Mouse (Mus musculus): Measurements from ENCODE around the gene Lrcol1. TPM values are rescaled to one million over a fixed set of nuclear protein-coding genes. Genes with fewer than 3 reads are reported as not detected.
A peak's percentile ranks its signal among the peaks of the same experiment; 100 is the strongest.

Gene Lrcol1
- not detected in 2 replicates for polyA plus RNA-seq (2016; fragmentation: Nextera tagmentation; extraction: Ambion mirVana)

- Histone ChIP-seq H3K4me3 (no peak within 1 kb of the TSS), H3K4me1 (replicated peaks) (peaks cover 15% of the 10 kb centered on the region), H3K27ac (no peak within 1 kb of the TSS), H3K9me3 (no peaks in the 10 kb centered on the region), H3K27me3 (ENCODE audit: insufficient read depth, poor library complexity, severe bottlenecking) (peaks cover 51% of the 10 kb centered on the region), H3K36me3 (peaks cover 12% of the 10 kb centered on the region)
- 78% methylated on average over 4 of the region's 4 CpGs for WGBS
- no peak for DNase-seq (ENCODE audit: low spot score)
Measured at GRCm38 (mm10) chr5:110344524-110344923, at the start of gene Lrcol1. Gene Lrcol1, plus strand, starts transcription at chr5:110344730.

- Histone ChIP-seq H3K27ac (no peak overlapping the region), H3K4me1 (replicated peaks) (no peaks in the 10 kb centered on the region), H3K27me3 (ENCODE audit: insufficient read depth, poor library complexity, severe bottlenecking) (no peaks in the 10 kb centered on the region), H3K9me3 (no peaks in the 10 kb centered on the region), H3K4me3 (no peak overlapping the region), H3K36me3 (peaks cover 97% of the 10 kb centered on the region)
- WGBS = 98% methylated on average over 1 of the region's 1 CpGs
- no peak for DNase-seq (ENCODE audit: low spot score)
Measured at GRCm38 (mm10) chr5:110296637-110297036, 47.9 kb upstream of the Lrcol1 start.

- no peak for DNase-seq (ENCODE audit: low spot score)
- Histone ChIP-seq H3K9me3 (no peaks in the 10 kb centered on the region), H3K4me1 (replicated peaks) (no peaks in the 10 kb centered on the region), H3K4me3 (no peak overlapping the region), H3K27me3 (ENCODE audit: insufficient read depth, poor library complexity, severe bottlenecking) (no peaks in the 10 kb centered on the region), H3K27ac (no peak overlapping the region), H3K36me3 (peaks cover 100% of the 10 kb centered on the region)
- WGBS = 90% methylated on average over 2 of the region's 2 CpGs
Measured at GRCm38 (mm10) chr5:110300591-110300990, 43.9 kb upstream of the Lrcol1 start.

- H3K4me1 ChIP-seq (replicated peaks) = no peaks in the 10 kb centered on the region
- H3K9me3 ChIP-seq = no peaks in the 10 kb centered on the region
- DNase-seq (ENCODE audit: low spot score) = no peak
- 97% methylated on average over 7 of the region's 7 CpGs for WGBS
- H3K27me3 ChIP-seq (ENCODE audit: insufficient read depth, poor library complexity, severe bottlenecking) = no peaks in the 10 kb centered on the region
- no peak overlapping the region for H3K4me3 ChIP-seq
- H3K36me3 ChIP-seq = peaks cover 100% of the 10 kb centered on the region
- no peak overlapping the region for H3K27ac ChIP-seq
Measured at GRCm38 (mm10) chr5:110308861-110309260, 35.7 kb upstream of the Lrcol1 start.

- H3K27ac ChIP-seq = no peak overlapping the region
- WGBS = 91% methylated on average over 3 of the region's 3 CpGs
- no peaks in the 10 kb centered on the region for H3K4me1 ChIP-seq (replicated peaks)
- H3K4me3 ChIP-seq = no peak overlapping the region
- no peaks in the 10 kb centered on the region for H3K9me3 ChIP-seq
- H3K27me3 ChIP-seq (ENCODE audit: insufficient read depth, poor library complexity, severe bottlenecking) = no peaks in the 10 kb centered on the region
- H3K36me3 ChIP-seq = peaks cover 95% of the 10 kb centered on the region
- no peak for DNase-seq (ENCODE audit: low spot score)
Measured at GRCm38 (mm10) chr5:110313127-110313526, 31.4 kb upstream of the Lrcol1 start.

GRCm38 (mm10) chr5:110330508-110330907, 14.0 kb upstream of the Lrcol1 start:
- Histone ChIP-seq H3K9me3 (no peaks in the 10 kb centered on the region), H3K4me1 (replicated peaks) (no peaks in the 10 kb centered on the region), H3K4me3 (no peak overlapping the region), H3K27me3 (ENCODE audit: insufficient read depth, poor library complexity, severe bottlenecking) (no peaks in the 10 kb centered on the region), H3K27ac (no peak overlapping the region), H3K36me3 (peaks cover 97% of the 10 kb centered on the region)
- 84% methylated on average over 3 of the region's 3 CpGs for WGBS
- DNase-seq (ENCODE audit: low spot score) = no peak

GRCm38 (mm10) chr5:110338792-110339191, 5.7 kb upstream of the Lrcol1 start:
- Histone ChIP-seq H3K36me3 (peaks cover 69% of the 10 kb centered on the region), H3K9me3 (no peaks in the 10 kb centered on the region), H3K27me3 (ENCODE audit: insufficient read depth, poor library complexity, severe bottlenecking) (peaks cover 38% of the 10 kb centered on the region), H3K27ac (no peak overlapping the region), H3K4me1 (replicated peaks) (peaks cover 15% of the 10 kb centered on the region), H3K4me3 (no peak overlapping the region)
- 89% methylated on average over 2 of the region's 2 CpGs for WGBS
- DNase-seq (ENCODE audit: low spot score) = no peak

- peaks cover 15% of the 10 kb centered on the region for H3K4me1 ChIP-seq (replicated peaks)
- H3K27me3 ChIP-seq (ENCODE audit: insufficient read depth, poor library complexity, severe bottlenecking) = peaks cover 51% of the 10 kb centered on the region
- H3K36me3 ChIP-seq = peaks cover 29% of the 10 kb centered on the region
- peak; percentile 52 for DNase-seq (ENCODE audit: low spot score)
- peak within 1 kb of the TSS; percentile 62 for H3K4me3 ChIP-seq
- 2% methylated on average over 43 of the region's 43 CpGs for WGBS
- peak within 1 kb of the TSS; percentile 74 for H3K27ac ChIP-seq
- H3K9me3 ChIP-seq = no peaks in the 10 kb centered on the region
Measured at GRCm38 (mm10) chr5:110342648-110343284, 1.8 kb upstream of the Lrcol1 start, which contains the start of gene P2rx2. Gene P2rx2, minus strand, starts transcription at chr5:110343212.

GRCm38 (mm10) chr5:110345553-110345952, 1.0 kb downstream of the Lrcol1 start:
- Histone ChIP-seq H3K36me3 (peaks cover 1% of the 10 kb centered on the region; the same call in 1 of the 2 replicates), H3K27me3 (ENCODE audit: insufficient read depth, poor library complexity, severe bottlenecking) (peaks cover 45% of the 10 kb centered on the region), H3K4me1 (replicated peaks) (peaks cover 15% of the 10 kb centered on the region), H3K27ac (no peak overlapping the region), H3K4me3 (no peak overlapping the region), H3K9me3 (no peaks in the 10 kb centered on the region)
- 79% methylated on average over 4 of the region's 4 CpGs for WGBS
- no peak for DNase-seq (ENCODE audit: low spot score)

GRCm38 (mm10) chr5:110347006-110347405, 2.5 kb downstream of the Lrcol1 start:
- Histone ChIP-seq H3K4me3 (no peak overlapping the region), H3K27me3 (ENCODE audit: insufficient read depth, poor library complexity, severe bottlenecking) (peaks cover 31% of the 10 kb centered on the region), H3K9me3 (no peaks in the 10 kb centered on the region), H3K27ac (no peak overlapping the region), H3K4me1 (replicated peaks) (peaks cover 15% of the 10 kb centered on the region), H3K36me3 (no peaks in the 10 kb centered on the region)
- WGBS = 88% methylated on average over 8 of the region's 8 CpGs
- DNase-seq (ENCODE audit: low spot score) = no peak

- Histone ChIP-seq H3K27ac (no peak overlapping the region), H3K9me3 (no peaks in the 10 kb centered on the region), H3K4me3 (no peak overlapping the region), H3K27me3 (ENCODE audit: insufficient read depth, poor library complexity, severe bottlenecking) (peaks cover 20% of the 10 kb centered on the region), H3K4me1 (replicated peaks) (peaks cover 5% of the 10 kb centered on the region; the same call in 1 of the 2 replicates), H3K36me3 (no peaks in the 10 kb centered on the region)
- 17% methylated on average over 7 of the region's 7 CpGs for WGBS
- peak; percentile 55 for DNase-seq (ENCODE audit: low spot score)
Measured at GRCm38 (mm10) chr5:110354716-110355115, 10.2 kb downstream of the Lrcol1 start.

- Histone ChIP-seq H3K4me1 (replicated peaks) (peaks cover 5% of the 10 kb centered on the region; the same call in 1 of the 2 replicates), H3K27ac (no peak overlapping the region), H3K4me3 (no peak overlapping the region), H3K27me3 (ENCODE audit: insufficient read depth, poor library complexity, severe bottlenecking) (peaks cover 31% of the 10 kb centered on the region), H3K36me3 (peaks cover 6% of the 10 kb centered on the region; the same call in 1 of the 2 replicates), H3K9me3 (no peaks in the 10 kb centered on the region)
- DNase-seq (ENCODE audit: low spot score) = peak; percentile 85
- 46% methylated on average over 9 of the region's 9 CpGs for WGBS
Measured at GRCm38 (mm10) chr5:110357531-110358179, 13.1 kb downstream of the Lrcol1 start.

GRCm38 (mm10) chr5:110361465-110361864, 16.9 kb downstream of the Lrcol1 start:
- Histone ChIP-seq H3K4me1 (replicated peaks) (peaks cover 15% of the 10 kb centered on the region), H3K27ac (no peak overlapping the region), H3K9me3 (no peaks in the 10 kb centered on the region), H3K27me3 (ENCODE audit: insufficient read depth, poor library complexity, severe bottlenecking) (peaks cover 32% of the 10 kb centered on the region), H3K36me3 (peaks cover 23% of the 10 kb centered on the region), H3K4me3 (no peak overlapping the region)
- no peak for DNase-seq (ENCODE audit: low spot score)
- WGBS = 91% methylated on average over 6 of the region's 6 CpGs

Data from hindbrain, embryonic 10.5 days (tissue).